Mouse (Mus musculus): ENCODE results near the gene Pkdrej.

DNA sequence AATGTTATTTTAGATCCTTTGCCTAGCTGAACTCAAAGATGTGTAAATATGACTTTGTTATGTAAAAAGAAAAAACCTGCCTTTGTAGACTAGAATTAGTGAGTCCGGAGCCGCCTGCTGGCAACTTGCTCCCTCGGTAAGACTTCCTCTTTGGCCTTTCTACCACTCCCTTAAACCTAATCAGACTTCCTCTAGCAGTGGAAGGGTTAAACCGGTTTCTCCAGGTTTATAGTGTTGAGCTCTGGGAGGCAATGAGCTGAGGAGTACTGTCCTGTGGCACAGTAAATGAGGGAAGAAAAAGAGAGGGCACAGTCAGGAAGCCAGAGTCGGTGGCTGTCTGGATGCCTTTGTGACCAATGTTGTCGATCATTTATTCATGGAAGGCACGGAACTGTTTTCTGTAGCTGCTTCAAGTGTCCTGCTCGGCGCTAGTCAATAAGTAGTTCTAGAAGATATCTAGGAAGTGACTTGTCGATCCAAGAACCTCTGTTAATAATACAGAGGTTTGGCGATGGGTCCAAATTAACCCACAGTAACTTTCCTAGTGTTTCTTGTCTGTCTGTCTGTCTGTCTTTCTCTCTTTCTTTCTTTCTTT is 49.3 kb downstream of the Pkdrej start:
- TF ChIP-seq ZNF384 (IDR thresholded peaks at IDR 0.05; ENCODE audit: low read depth, low read length) (no peak), ZC3H11A (IDR thresholded peaks at IDR 0.05; ENCODE audit: borderline replicate concordance, low read depth, low read length) (no peak), HCFC1 (IDR thresholded peaks at IDR 0.05; ENCODE audit: borderline replicate concordance, insufficient read depth, low read length) (no peak), MAFK (IDR thresholded peaks at IDR 0.05; ENCODE audit: insufficient read depth, low read depth, low read length) (no peak)
